Mouse (Mus musculus): ENCODE measurements around the gene Cdr2. TPM values are rescaled to one million over a fixed set of nuclear protein-coding genes. Genes with fewer than 3 reads are reported as not detected.
"Not testable (repeated sequence)": the region's sequence is repeated elsewhere in the genome, so short reads cannot be mapped to it uniquely, and the experiment has no call there.

The Cdr2 gene
- 10 to 100 TPM in 1 of 2 experiments, 1 to 10 TPM in 1; 8.6 to 19.6 TPM for total RNA-seq (2021)
- long read RNA-seq, experiment 1, transcript Cdr2-201 (5 exons, 2,525 nt) = major isoform, 19 of 21 reads
- long read RNA-seq, experiment 1, partial matches to known transcripts = 0 of 21 reads
- long read RNA-seq, experiment 1, other reads (novel, unspliced or antisense) = 2 of 21 reads
- long read RNA-seq, experiment 2, transcript Cdr2-201 (5 exons, 2,525 nt) = major isoform, 5 of 6 reads
- long read RNA-seq, experiment 2, partial matches to known transcripts = 0 of 6 reads
- long read RNA-seq, experiment 2, other reads (novel, unspliced or antisense) = 1 of 6 reads

GRCm38 (mm10) chr7:120982200-120982841 lies at the start of gene Cdr2, which contains the start of gene Mfsd13b:
Gene Cdr2 (minus strand): TSS chr7:120982312.
Gene Mfsd13b (plus strand): TSS chr7:120982509.
- peak; percentile 90 to 96 for DNase-seq (ENCODE audit: low spot score in 2 of 2)

GRCm38 (mm10) chr7:121029947-121030346 lies 47.8 kb upstream of the Cdr2 start:
- DNase-seq (ENCODE audit: low spot score in 2 of 2) = not testable (repeated sequence)

- no peak for DNase-seq (ENCODE audit: low spot score in 2 of 2)
Measured at GRCm38 (mm10) chr7:121026300-121026699, 44.2 kb upstream of the Cdr2 start.

GRCm38 (mm10) chr7:121025221-121026008 lies 43.3 kb upstream of the Cdr2 start:
- DNase-seq (ENCODE audit: low spot score in 2 of 2) = no peak

GRCm38 (mm10) chr7:121020277-121020676 lies 38.2 kb upstream of the Cdr2 start:
- DNase-seq (ENCODE audit: low spot score in 2 of 2) = no peak

GRCm38 (mm10) chr7:121018778-121019177 lies 36.7 kb upstream of the Cdr2 start:
- no peak for DNase-seq (ENCODE audit: low spot score in 2 of 2)

- no peak for DNase-seq (ENCODE audit: low spot score in 2 of 2)
Measured at GRCm38 (mm10) chr7:121014486-121014885, 32.4 kb upstream of the Cdr2 start.

GRCm38 (mm10) chr7:121011794-121012689 lies 29.9 kb upstream of the Cdr2 start:
- DNase-seq (ENCODE audit: low spot score in 2 of 2) = no peak

GRCm38 (mm10) chr7:121003793-121004418 lies 21.8 kb upstream of the Cdr2 start:
- no peak for DNase-seq (ENCODE audit: low spot score in 2 of 2)

GRCm38 (mm10) chr7:121002407-121002928 lies 20.4 kb upstream of the Cdr2 start:
- DNase-seq (ENCODE audit: low spot score in 2 of 2) = no peak

- DNase-seq (ENCODE audit: low spot score in 2 of 2) = no peak
Measured at GRCm38 (mm10) chr7:121001879-121002278, 19.8 kb upstream of the Cdr2 start.

- DNase-seq (ENCODE audit: low spot score in 2 of 2) = no peak
Measured at GRCm38 (mm10) chr7:121000065-121000822, 18.1 kb upstream of the Cdr2 start.

GRCm38 (mm10) chr7:120999021-120999530 lies 17.0 kb upstream of the Cdr2 start:
- DNase-seq (ENCODE audit: low spot score in 2 of 2) = peak in 1 of 2 experiments; percentile 7

GRCm38 (mm10) chr7:120991191-120991590 lies 9.1 kb upstream of the Cdr2 start:
- no peak for DNase-seq (ENCODE audit: low spot score in 2 of 2)

GRCm38 (mm10) chr7:120982968-120983367 lies 856 bp upstream of the Cdr2 start:
- no peak for DNase-seq (ENCODE audit: low spot score in 2 of 2)

GRCm38 (mm10) chr7:120980931-120981924 lies 884 bp downstream of the Cdr2 start:
- peak; percentile 24 to 49 for DNase-seq (ENCODE audit: low spot score in 2 of 2)

- DNase-seq (ENCODE audit: low spot score in 2 of 2) = no peak
Measured at GRCm38 (mm10) chr7:120980041-120980440, 2.1 kb downstream of the Cdr2 start.

GRCm38 (mm10) chr7:120977063-120977462 lies 5.0 kb downstream of the Cdr2 start:
- no peak for DNase-seq (ENCODE audit: low spot score in 2 of 2)
